Mouse (Mus musculus): ENCODE results near the gene Card10. TPM values are rescaled to one million over a fixed set of nuclear protein-coding genes. Genes with fewer than 3 reads are reported as not detected.

Gene Card10
- polyA plus RNA-seq, 1 experiment = 13.0 TPM

- Histone ChIP-seq H3K4me1 (replicated peaks; ENCODE audit: control insufficient read depth, insufficient read depth, low read length) (no peaks in the 10 kb centered on the region), H3K27ac (ENCODE audit: control insufficient read depth, insufficient read depth, low read length) (no peak overlapping the region), H3K4me3 (ENCODE audit: control insufficient read depth, insufficient read depth, low read length) (no peak overlapping the region), H3K27me3 (ENCODE audit: control insufficient read depth, insufficient read depth, low read length) (no peaks in the 10 kb centered on the region), H3K36me3 (ENCODE audit: control insufficient read depth, insufficient read depth, low read length) (no peaks in the 10 kb centered on the region)
- TF ChIP-seq CTCF (IDR thresholded peaks at IDR 0.05; ENCODE audit: borderline replicate concordance, control insufficient read depth, extremely low read depth, insufficient read depth, low read length, poor library complexity) = no peak
- no peak for TF ChIP-seq POLR2A (IDR thresholded peaks at IDR 0.05; ENCODE audit: control insufficient read depth, extremely low read depth, insufficient read depth, low read length, poor library complexity)
- DNase-seq = no peak
- WGBS = 96% methylated on average over 5 of the region's 5 CpGs
Observed at GRCm38 (mm10) chr15:78779690-78780089, 23.2 kb downstream of the Card10 start.

GRCm38 (mm10) chr15:78779253-78779652 lies 23.6 kb downstream of the Card10 start:
- TF ChIP-seq POLR2A (IDR thresholded peaks at IDR 0.05; ENCODE audit: control insufficient read depth, extremely low read depth, insufficient read depth, low read length, poor library complexity) (no peak), CTCF (IDR thresholded peaks at IDR 0.05; ENCODE audit: borderline replicate concordance, control insufficient read depth, extremely low read depth, insufficient read depth, low read length, poor library complexity) (no peak)
- DNase-seq = peak; percentile 34

GRCm38 (mm10) chr15:78778077-78778870 lies 24.6 kb downstream of the Card10 start:
- WGBS = 72% methylated on average over 13 of the region's 15 CpGs
- no peaks in the 10 kb centered on the region for H3K36me3 ChIP-seq (ENCODE audit: control insufficient read depth, insufficient read depth, low read length)
- peak; percentile 82 for DNase-seq
- TF ChIP-seq CTCF (IDR thresholded peaks at IDR 0.05; ENCODE audit: borderline replicate concordance, control insufficient read depth, extremely low read depth, insufficient read depth, low read length, poor library complexity) = peak; percentile 82; the same call in 1 of the 2 replicates
- no peak for TF ChIP-seq POLR2A (IDR thresholded peaks at IDR 0.05; ENCODE audit: control insufficient read depth, extremely low read depth, insufficient read depth, low read length, poor library complexity)
- no peak overlapping the region for H3K4me3 ChIP-seq (ENCODE audit: control insufficient read depth, insufficient read depth, low read length)
- peaks cover 3% of the 10 kb centered on the region for H3K4me1 ChIP-seq (replicated peaks; ENCODE audit: control insufficient read depth, insufficient read depth, low read length)
- no peaks in the 10 kb centered on the region for H3K27me3 ChIP-seq (ENCODE audit: control insufficient read depth, insufficient read depth, low read length)
- H3K27ac ChIP-seq (ENCODE audit: control insufficient read depth, insufficient read depth, low read length) = no peak overlapping the region

More at GRCm38 (mm10) chr15:78779253-78779652, 23.6 kb downstream of the Card10 start:
- H3K27ac ChIP-seq (ENCODE audit: control insufficient read depth, insufficient read depth, low read length) = no peak overlapping the region
- H3K4me3 ChIP-seq (ENCODE audit: control insufficient read depth, insufficient read depth, low read length) = no peak overlapping the region
- 93% methylated on average over 8 of the region's 8 CpGs for WGBS
- no peaks in the 10 kb centered on the region for H3K4me1 ChIP-seq (replicated peaks; ENCODE audit: control insufficient read depth, insufficient read depth, low read length)
- H3K36me3 ChIP-seq (ENCODE audit: control insufficient read depth, insufficient read depth, low read length) = no peaks in the 10 kb centered on the region
- H3K27me3 ChIP-seq (ENCODE audit: control insufficient read depth, insufficient read depth, low read length) = no peaks in the 10 kb centered on the region

- under 1% methylated on average over 11 of the region's 11 CpGs for WGBS
- Histone ChIP-seq H3K27me3 (ENCODE audit: control insufficient read depth, insufficient read depth, low read length) (no peaks in the 10 kb centered on the region), H3K4me1 (replicated peaks; ENCODE audit: control insufficient read depth, insufficient read depth, low read length) (peaks cover 29% of the 10 kb centered on the region), H3K27ac (ENCODE audit: control insufficient read depth, insufficient read depth, low read length) (peak within 1 kb of the TSS; percentile 81), H3K36me3 (ENCODE audit: control insufficient read depth, insufficient read depth, low read length) (no peaks in the 10 kb centered on the region), H3K4me3 (ENCODE audit: control insufficient read depth, insufficient read depth, low read length) (peak within 1 kb of the TSS; percentile 59)
- DNase-seq = peak; percentile 91
- peak; percentile 78; the same call in 1 of the 2 replicates for TF ChIP-seq POLR2A (IDR thresholded peaks at IDR 0.05; ENCODE audit: control insufficient read depth, extremely low read depth, insufficient read depth, low read length, poor library complexity)
- TF ChIP-seq CTCF (IDR thresholded peaks at IDR 0.05; ENCODE audit: borderline replicate concordance, control insufficient read depth, extremely low read depth, insufficient read depth, low read length, poor library complexity) = 0 out of 2 replicates have a peak, but pooled peaks have one; percentile 23
Observed at GRCm38 (mm10) chr15:78773290-78773729, 29.5 kb downstream of the Card10 start, which contains the start of gene Mfng. TSS of gene Mfng (minus strand) at chr15:78773475.

GRCm38 (mm10) chr15:78772856-78773255 lies 30.0 kb downstream of the Card10 start:
- WGBS = under 1% methylated on average over 14 of the region's 14 CpGs
- peaks cover 29% of the 10 kb centered on the region for H3K4me1 ChIP-seq (replicated peaks; ENCODE audit: control insufficient read depth, insufficient read depth, low read length)
- no peak for DNase-seq
- TF ChIP-seq POLR2A (IDR thresholded peaks at IDR 0.05; ENCODE audit: control insufficient read depth, extremely low read depth, insufficient read depth, low read length, poor library complexity) (no peak; the same call in 1 of the 2 replicates), CTCF (IDR thresholded peaks at IDR 0.05; ENCODE audit: borderline replicate concordance, control insufficient read depth, extremely low read depth, insufficient read depth, low read length, poor library complexity) (no peak)
- no peaks in the 10 kb centered on the region for H3K27me3 ChIP-seq (ENCODE audit: control insufficient read depth, insufficient read depth, low read length)
- H3K36me3 ChIP-seq (ENCODE audit: control insufficient read depth, insufficient read depth, low read length) = no peaks in the 10 kb centered on the region
- peak overlapping the region; percentile 81 for H3K27ac ChIP-seq (ENCODE audit: control insufficient read depth, insufficient read depth, low read length)
- H3K4me3 ChIP-seq (ENCODE audit: control insufficient read depth, insufficient read depth, low read length) = peak overlapping the region; percentile 59

- peak overlapping the region; percentile 59 for H3K4me3 ChIP-seq (ENCODE audit: control insufficient read depth, insufficient read depth, low read length)
- H3K36me3 ChIP-seq (ENCODE audit: control insufficient read depth, insufficient read depth, low read length) = no peaks in the 10 kb centered on the region
- peak; percentile 71 for DNase-seq
- TF ChIP-seq CTCF (IDR thresholded peaks at IDR 0.05; ENCODE audit: borderline replicate concordance, control insufficient read depth, extremely low read depth, insufficient read depth, low read length, poor library complexity) (no peak), POLR2A (IDR thresholded peaks at IDR 0.05; ENCODE audit: control insufficient read depth, extremely low read depth, insufficient read depth, low read length, poor library complexity) (no peak; the same call in 1 of the 2 replicates)
- no peaks in the 10 kb centered on the region for H3K27me3 ChIP-seq (ENCODE audit: control insufficient read depth, insufficient read depth, low read length)
- peak overlapping the region; percentile 81 for H3K27ac ChIP-seq (ENCODE audit: control insufficient read depth, insufficient read depth, low read length)
- H3K4me1 ChIP-seq (replicated peaks; ENCODE audit: control insufficient read depth, insufficient read depth, low read length) = peaks cover 29% of the 10 kb centered on the region
- WGBS = 5% methylated on average over 4 of the region's 4 CpGs
Observed at GRCm38 (mm10) chr15:78772368-78772763, 30.5 kb downstream of the Card10 start.
